Mouse (Mus musculus): ENCODE measurements around the gene Il21r. TPM values are rescaled to one million over a fixed set of nuclear protein-coding genes. Genes with fewer than 3 reads are reported as not detected.

Gene Il21r
- total and polyA plus RNA-seq, 3 experiments: 0.06 TPM; not detected in 2

DNA sequence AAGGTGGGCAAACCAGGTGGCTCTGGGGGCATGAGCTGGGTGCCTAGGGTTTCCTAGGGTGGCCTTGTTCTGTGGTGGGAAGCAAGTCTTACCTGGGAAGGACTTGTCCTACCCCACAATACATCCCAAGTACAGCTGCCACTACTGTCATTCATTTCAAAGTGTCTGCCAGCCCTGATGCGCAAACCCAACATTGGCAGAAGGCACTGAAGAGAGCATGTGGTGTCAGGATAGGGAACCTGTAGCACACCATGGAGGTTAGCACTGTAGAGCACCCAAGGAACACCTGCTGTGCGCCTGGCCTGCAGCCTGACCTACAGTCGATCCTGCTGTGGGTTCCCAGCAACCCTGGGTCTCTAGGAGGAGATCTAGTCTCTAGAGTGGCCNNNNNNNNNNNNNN, 27.8 kb downstream of the Il21r start:
- 0 out of 4 replicates have a peak, but pooled peaks cover 0 to 4% of the 10 kb centered on the region in 2 experiments for H3K4me1 ChIP-seq (ENCODE audit: control insufficient read depth in 1 of 2, insufficient read depth in 2 of 2, low read length in 2 of 2)
- no peak overlapping the region for H3K27ac ChIP-seq (ENCODE audit: control insufficient read depth, low read depth, low read length)
- TF ChIP-seq HCFC1 (IDR thresholded peaks at IDR 0.05; ENCODE audit: low read depth, low read length): no peak
- no peak for TF ChIP-seq POLR2AphosphoS5 (IDR thresholded peaks at IDR 0.05; ENCODE audit: borderline replicate concordance, low read depth, low read length)
- TF ChIP-seq CHD1 (IDR thresholded peaks at IDR 0.05; ENCODE audit: low read depth, low read length): no peak
- no peak for TF ChIP-seq TAL1 (IDR thresholded peaks at IDR 0.05; ENCODE audit: low read length)
- no peak for TF ChIP-seq UBTF (IDR thresholded peaks at IDR 0.05; ENCODE audit: borderline replicate concordance, insufficient read depth, low read depth, low read length)
- no peak for TF ChIP-seq CTCF (IDR thresholded peaks at IDR 0.05 in 2 of 3, conservative IDR thresholded peaks at IDR 0.05 in 1 of 3; ENCODE audit: control insufficient read depth in 1 of 3, insufficient read depth in 1 of 3, low read depth in 2 of 3, low read length in 3 of 3, poor library complexity in 1 of 3, severe bottlenecking in 1 of 3)
- no peak for TF ChIP-seq USF1 (IDR thresholded peaks at IDR 0.05; ENCODE audit: low read depth, low read length)
- TF ChIP-seq SMC3 (IDR thresholded peaks at IDR 0.05; ENCODE audit: low read depth, low read length): no peak
- TF ChIP-seq EP300 (IDR thresholded peaks at IDR 0.05; ENCODE audit: low read depth in 1 of 2, low read length in 2 of 2): no peak
- TF ChIP-seq RCOR1 (IDR thresholded peaks at IDR 0.05; ENCODE audit: low read depth, low read length): no peak
- TF ChIP-seq POLR2A (IDR thresholded peaks at IDR 0.05; ENCODE audit: control insufficient read depth in 1 of 2, insufficient read depth in 1 of 2, low read depth in 1 of 2, low read length in 2 of 2, poor library complexity in 1 of 2): no peak
- no peak for TF ChIP-seq MXI1 (IDR thresholded peaks at IDR 0.05; ENCODE audit: low read depth, low read length)
- no peak for TF ChIP-seq ZNF384 (IDR thresholded peaks at IDR 0.05; ENCODE audit: low read depth, low read length)
- no peak for TF ChIP-seq MAZ (IDR thresholded peaks at IDR 0.05; ENCODE audit: low read depth, low read length)
- no peak for TF ChIP-seq POLR2AphosphoS2 (IDR thresholded peaks at IDR 0.05; ENCODE audit: low read length)
- no peak for TF ChIP-seq TBP (IDR thresholded peaks at IDR 0.05; ENCODE audit: low read depth, low read length)
- TF ChIP-seq MAX (IDR thresholded peaks at IDR 0.05; ENCODE audit: low read length): no peak
- TF ChIP-seq NRF1 (IDR thresholded peaks at IDR 0.05; ENCODE audit: insufficient read depth, low read depth, low read length, poor library complexity, severe bottlenecking): no peak
- TF ChIP-seq RAD21 (IDR thresholded peaks at IDR 0.05; ENCODE audit: low read depth, low read length): no peak
- TF ChIP-seq CHD2 (IDR thresholded peaks at IDR 0.05; ENCODE audit: low read length): no peak
- no peaks in the 10 kb centered on the region for H3K9me3 ChIP-seq (replicated peaks; ENCODE audit: insufficient read depth, low read length)
- DNase-seq (ENCODE audit: low read depth, low spot score): no peak
- H3K36me3 ChIP-seq (ENCODE audit: control insufficient read depth in 1 of 2, insufficient read depth in 2 of 2, low read length in 2 of 2): no peaks in the 10 kb centered on the region
- no peak overlapping the region for H3K4me3 ChIP-seq (ENCODE audit: control insufficient read depth in 1 of 2, insufficient read depth in 1 of 2, low read depth in 2 of 2, low read length in 2 of 2)
- H3K9ac ChIP-seq (ENCODE audit: control insufficient read depth, low read depth, low read length, poor library complexity, severe bottlenecking): no peak overlapping the region
- no peaks in the 10 kb centered on the region for H3K79me2 ChIP-seq (ENCODE audit: control insufficient read depth, insufficient read depth, low read length, poor library complexity)
- no peaks in the 10 kb centered on the region for H3K27me3 ChIP-seq (ENCODE audit: control insufficient read depth in 1 of 2, insufficient read depth in 2 of 2, low read length in 2 of 2)
